Mouse (Mus musculus) liver, embryonic 14.5 days (tissue): ENCODE measurements around the gene Lmntd2.

Experiments
- CTCF ChIP-seq: IDR thresholded peaks from 2 replicates; pipeline ENCODE4 v1.5.1; 2016; ENCODE audit warnings: antibody characterized with exemption, low read depth, control low read depth
- EP300 ChIP-seq: IDR thresholded peaks from 2 replicates; pipeline ENCODE4 v1.6.1; 2016; ENCODE audit warnings: antibody characterized with exemption, low read depth

- TF ChIP-seq CTCF (no peak), EP300 (no peak)
Observed at GRCm38 (mm10) chr7:141256159-141256558, 42.3 kb upstream of the Lmntd2 start.
